Mouse (Mus musculus) monocyte, adult 5-6 weeks (primary cell): ENCODE measurements around the gene Itpr1. TPM values are rescaled to one million over a fixed set of nuclear protein-coding genes. Genes with fewer than 3 reads are reported as not detected.

Source experiments
- ATAC-seq: fragments of 153-309, 156-312 bp; replicated peaks from 2 replicates; pipeline ENCODE4 v1.8.0; 2017; ENCODE audit warnings: mild to moderate bottlenecking; ENCODE audit not compliant: low TSS enrichment, insufficient number of reproducible peaks, severe bottlenecking, poor library complexity, low FRiP score
- total RNA-seq: library from RNA; stranded (forward); fragments of 200-1000, 200-491, 200-594 nt; gene quantifications from 3 replicates; pipeline ENCODE4 v1.2.3, GENCODE M21; 2017

The Itpr1 gene
- total RNA-seq, 1 experiment from 2014 or later = 89.4 TPM

- ATAC-seq = no peak
These were observed 92.4 kb downstream of the Itpr1 start for GRCm38 (mm10) chr6:108305171-108305779.

- no peak for ATAC-seq
These were observed 93.3 kb downstream of the Itpr1 start for GRCm38 (mm10) chr6:108306240-108306639.

DNA sequence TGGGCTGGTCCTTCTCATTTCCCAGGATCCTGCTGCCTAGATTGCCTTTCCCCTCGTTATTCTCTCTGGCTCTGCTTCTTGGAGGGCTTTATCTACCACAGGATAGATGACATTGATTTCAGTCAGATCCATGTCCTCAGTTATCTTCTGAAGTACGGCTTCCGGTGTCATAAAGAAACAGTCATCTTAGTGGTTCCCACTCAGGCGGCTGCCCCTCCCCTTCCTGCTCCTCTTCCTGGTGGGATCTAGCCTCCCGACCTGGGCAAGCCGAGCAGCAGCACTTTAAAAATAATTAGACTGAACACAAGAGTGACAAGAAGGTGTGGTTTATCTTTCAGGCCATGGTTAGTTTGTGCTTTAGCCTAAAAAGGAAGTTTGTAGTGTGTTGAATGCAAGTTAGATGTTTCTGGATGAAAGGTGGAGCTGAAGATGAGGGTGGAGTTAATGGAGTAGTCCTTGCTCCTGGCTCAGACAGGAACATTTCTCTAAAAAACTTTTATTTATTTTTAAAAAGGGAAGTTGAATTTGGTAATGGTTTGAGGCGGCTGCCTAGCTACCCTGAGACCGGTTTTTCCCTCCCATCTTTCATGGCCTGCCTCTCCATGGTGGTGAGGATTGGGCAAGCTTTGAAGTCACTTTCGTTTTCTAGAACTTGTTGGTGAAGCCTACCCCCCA, 94.2 kb downstream of the Itpr1 start:
- ATAC-seq = peak; percentile 64

DNA sequence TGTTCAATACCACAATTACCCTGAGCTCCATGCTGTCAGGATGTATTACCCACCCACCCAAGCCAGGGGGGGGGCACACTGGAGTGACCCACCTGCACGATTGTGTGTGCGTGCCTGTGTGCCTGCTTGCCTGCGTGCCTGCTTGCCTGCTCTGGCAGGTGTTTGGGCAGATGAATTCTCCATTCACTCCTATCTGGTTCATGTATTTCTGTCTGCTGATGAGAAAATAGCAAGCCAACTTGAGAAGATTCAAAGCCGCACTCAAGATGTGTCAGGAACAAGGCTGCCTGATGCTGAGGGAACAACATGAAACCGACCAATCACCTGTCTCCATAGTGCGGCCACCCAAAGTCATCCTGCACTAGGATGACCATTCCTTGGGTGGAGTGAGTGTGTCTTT, 94.9 kb downstream of the Itpr1 start:
- ATAC-seq = 0 out of 2 replicates have a peak, but pooled peaks have one; percentile 1

DNA sequence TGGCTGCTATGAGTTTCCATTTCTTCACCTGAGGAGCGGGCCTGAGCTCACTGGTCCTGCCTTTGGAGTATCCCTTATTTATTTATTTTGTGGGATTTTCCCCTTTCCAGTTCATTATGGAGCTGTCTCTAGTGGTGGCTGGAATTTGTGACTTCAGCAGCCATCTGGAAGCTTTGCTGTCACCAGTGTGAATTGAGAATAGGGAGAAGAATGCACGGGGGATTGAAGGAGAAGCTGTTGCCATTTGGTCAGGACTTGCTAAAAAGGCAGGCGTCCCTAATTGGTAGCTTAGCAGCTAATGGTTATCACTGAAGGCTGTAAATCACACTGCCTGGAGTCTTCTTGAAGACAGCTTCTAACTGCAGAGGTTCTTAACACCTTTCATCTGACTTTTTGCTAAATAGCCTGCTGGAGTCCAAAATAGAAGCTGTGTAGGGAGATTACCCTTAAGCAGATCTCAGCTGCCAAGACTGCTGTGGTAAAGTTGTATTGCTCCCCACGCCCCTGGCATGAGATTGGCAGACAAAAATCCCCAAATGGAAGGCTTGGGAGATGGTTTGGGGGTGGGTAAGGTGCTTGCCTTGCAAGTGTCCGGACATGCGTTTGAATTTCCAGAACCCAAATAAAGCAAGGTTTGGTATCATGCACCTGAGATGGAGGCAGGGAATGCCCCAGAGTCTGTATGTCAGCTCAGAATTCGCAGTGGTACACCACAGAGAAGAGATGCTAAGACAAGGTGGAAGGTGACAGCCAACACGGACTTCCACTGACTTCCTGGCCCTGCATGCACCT, 96.7 kb downstream of the Itpr1 start:
- no peak for ATAC-seq

GRCm38 (mm10) chr6:108313056-108313455, 100.2 kb downstream of the Itpr1 start:
- no peak for ATAC-seq

GRCm38 (mm10) chr6:108313997-108314396, 101.1 kb downstream of the Itpr1 start:
- ATAC-seq = no peak

GRCm38 (mm10) chr6:108316268-108316824, 103.5 kb downstream of the Itpr1 start:
- no peak for ATAC-seq

- ATAC-seq = no peak
These were observed 104.1 kb downstream of the Itpr1 start for GRCm38 (mm10) chr6:108316951-108317350.

- no peak for ATAC-seq
These were observed 108.8 kb downstream of the Itpr1 start for GRCm38 (mm10) chr6:108321653-108322052.

DNA sequence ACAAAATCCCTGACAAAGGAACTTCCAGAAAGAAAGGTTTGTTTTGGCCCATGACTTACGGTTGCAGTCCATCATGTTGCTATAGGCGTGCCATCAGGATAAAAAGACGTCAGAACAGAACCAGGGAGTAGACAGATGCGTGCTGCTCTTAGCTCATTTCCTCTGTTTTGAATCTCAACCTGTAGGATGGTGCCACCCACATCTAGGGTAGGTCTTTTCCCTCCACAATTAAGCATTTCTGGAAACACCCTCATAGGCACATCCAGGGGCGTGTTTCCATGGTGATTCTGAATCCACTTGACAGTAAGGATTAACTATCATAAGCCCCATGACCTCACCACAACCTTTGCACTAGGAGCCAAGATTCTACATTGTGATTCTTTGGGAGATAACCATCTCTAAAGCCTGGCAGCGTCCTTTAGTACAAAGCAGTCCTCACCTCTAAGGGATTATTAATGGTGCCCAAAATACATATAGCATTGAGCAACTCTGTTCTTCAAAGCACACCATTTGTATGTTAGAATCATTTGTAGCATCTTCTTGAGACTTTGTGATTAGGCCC, 111.6 kb downstream of the Itpr1 start:
- no peak for ATAC-seq

GRCm38 (mm10) chr6:108325400-108325799, 112.5 kb downstream of the Itpr1 start:
- ATAC-seq = no peak

DNA sequence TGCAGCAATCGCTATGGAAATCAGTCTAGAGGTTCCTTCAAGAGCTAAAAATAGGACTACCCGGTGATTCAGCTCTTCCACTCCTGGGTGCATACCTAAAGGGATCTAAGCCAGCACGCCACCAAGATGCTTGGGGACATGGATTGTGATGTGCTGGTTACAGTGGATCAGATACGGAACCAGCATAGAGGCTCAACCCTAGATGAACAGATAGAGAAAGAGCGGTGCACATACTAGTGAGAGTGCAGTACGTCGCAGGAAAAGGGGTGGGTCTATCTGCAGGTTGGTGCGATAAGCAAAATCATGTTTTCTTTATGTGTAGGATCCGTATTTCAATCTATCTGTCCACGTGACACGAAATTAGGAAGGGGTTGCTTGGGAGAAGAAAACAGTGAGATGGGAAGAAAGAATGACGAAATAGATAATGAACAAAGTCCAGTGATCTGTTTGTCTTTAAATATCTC, 113.1 kb downstream of the Itpr1 start:
- ATAC-seq = no peak

DNA sequence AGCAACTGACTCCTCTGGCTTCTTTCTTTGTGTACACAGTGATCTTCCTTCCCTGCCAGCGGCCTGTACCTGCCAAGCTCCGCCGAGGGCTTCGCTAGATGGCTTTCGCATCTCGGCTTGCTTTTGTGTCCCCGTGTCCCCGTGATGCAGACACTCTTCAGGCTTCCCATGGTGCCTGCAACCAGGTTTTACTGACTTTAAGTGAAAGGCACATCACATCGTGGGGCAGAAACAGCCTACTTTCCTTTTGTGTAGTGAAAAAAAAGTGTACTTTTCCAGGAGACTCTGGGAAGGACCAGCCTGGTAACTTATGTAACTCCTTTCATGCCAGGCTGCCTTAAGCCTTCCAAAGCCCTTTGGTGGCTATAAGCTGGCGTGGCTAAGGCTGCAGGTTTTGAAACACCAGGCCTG, 113.9 kb downstream of the Itpr1 start:
- no peak for ATAC-seq

DNA sequence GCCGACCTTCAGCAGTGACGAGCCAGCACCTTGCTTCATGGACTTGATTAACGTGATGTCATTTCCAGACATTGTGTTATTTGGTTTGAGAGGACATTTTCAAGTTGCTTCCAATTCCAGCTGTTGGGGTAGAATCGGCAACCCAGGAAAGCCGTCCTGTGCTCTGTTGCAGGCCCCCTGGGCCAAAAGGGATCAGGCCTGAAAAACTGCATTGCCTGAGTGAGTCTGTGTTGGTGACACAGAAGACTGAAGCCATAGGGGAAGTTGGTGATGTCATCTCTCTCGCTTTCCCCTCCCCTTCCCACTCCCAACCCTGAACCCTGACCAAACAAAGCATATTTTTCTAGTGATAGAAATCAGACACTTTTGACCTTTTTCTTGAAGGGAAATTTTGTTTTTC, 114.7 kb downstream of the Itpr1 start:
- peak; percentile 59 for ATAC-seq

GRCm38 (mm10) chr6:108328296-108328695, 115.4 kb downstream of the Itpr1 start:
- no peak for ATAC-seq

GRCm38 (mm10) chr6:108330461-108330860, 117.6 kb downstream of the Itpr1 start:
- no peak for ATAC-seq

DNA sequence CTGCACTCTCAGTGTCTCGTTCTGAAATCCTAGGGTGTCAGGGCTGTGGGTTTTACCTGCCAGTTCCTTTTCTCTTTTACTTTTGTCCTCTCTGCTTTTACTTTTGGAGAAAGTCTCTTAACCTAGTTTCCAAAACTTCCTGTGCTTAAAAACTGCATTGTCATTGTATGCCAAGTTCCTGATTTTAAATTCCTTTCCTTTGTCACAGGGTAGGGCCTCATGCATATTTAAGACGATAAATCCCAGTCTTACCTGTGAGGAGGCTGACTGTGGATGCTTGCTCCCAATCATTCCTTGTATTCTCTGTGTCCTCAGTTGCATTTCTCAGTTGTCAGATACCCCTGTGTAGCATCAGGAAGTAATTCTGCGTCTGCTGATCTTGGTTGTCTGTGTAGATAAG, 118.4 kb downstream of the Itpr1 start:
- ATAC-seq = no peak

GRCm38 (mm10) chr6:108334059-108334458, 121.2 kb downstream of the Itpr1 start:
- ATAC-seq = no peak
